Mouse (Mus musculus) cerebellum, adult 11-12 months (tissue): ENCODE data around the gene Gm26727.
"Not testable (repeated sequence)": the region's sequence is repeated elsewhere in the genome, so short reads cannot be mapped to it uniquely, and the experiment has no call there.

Source experiments
- DNase-seq: peaks from one replicate; pipeline ENCODE4 v3.0.0; 2022

Gm26727 gene

GRCm38 (mm10) chr2:67433081-67433480 lies at the start of gene Gm26727:
Gene Gm26727, minus strand, starts transcription at chr2:67433181.
- DNase-seq, result no peak

- DNase-seq, result no peak
Observed at GRCm38 (mm10) chr2:67481051-67481450, 48.1 kb upstream of the Gm26727 start.

GRCm38 (mm10) chr2:67477753-67478152 lies 44.8 kb upstream of the Gm26727 start:
- no peak for DNase-seq

GRCm38 (mm10) chr2:67470030-67470429 lies 37.0 kb upstream of the Gm26727 start:
- not testable (repeated sequence) for DNase-seq

- no peak for DNase-seq
Observed at GRCm38 (mm10) chr2:67467036-67467435, 34.1 kb upstream of the Gm26727 start.

- no peak for DNase-seq
Observed at GRCm38 (mm10) chr2:67460857-67461256, 27.9 kb upstream of the Gm26727 start.

- no peak for DNase-seq
Observed at GRCm38 (mm10) chr2:67447206-67447605, 14.2 kb upstream of the Gm26727 start.

- no peak for DNase-seq
Observed at GRCm38 (mm10) chr2:67446772-67447171, 13.8 kb upstream of the Gm26727 start.

GRCm38 (mm10) chr2:67445780-67446179 lies 12.8 kb upstream of the Gm26727 start, which contains the start of gene Xirp2:
Gene Xirp2, plus strand, starts transcription at chr2:67446002.
- no peak for DNase-seq

- DNase-seq, result no peak
Observed at GRCm38 (mm10) chr2:67438309-67438708, 5.3 kb upstream of the Gm26727 start.

GRCm38 (mm10) chr2:67422799-67423198 lies 10.2 kb downstream of the Gm26727 start:
- no peak for DNase-seq

GRCm38 (mm10) chr2:67420853-67421252 lies 12.1 kb downstream of the Gm26727 start:
- DNase-seq, result no peak

GRCm38 (mm10) chr2:67413425-67413824 lies 19.6 kb downstream of the Gm26727 start, which contains the start of gene Gm21830:
Gene Gm21830, plus strand, starts transcription at chr2:67413725.
- not testable (repeated sequence) for DNase-seq
